Mouse (Mus musculus): ENCODE results near the gene Srrm4. TPM values are rescaled to one million over a fixed set of nuclear protein-coding genes. Genes with fewer than 3 reads are reported as not detected.

Srrm4 gene
- polyA plus RNA-seq, 1 experiment: 0.06 TPM

DNA sequence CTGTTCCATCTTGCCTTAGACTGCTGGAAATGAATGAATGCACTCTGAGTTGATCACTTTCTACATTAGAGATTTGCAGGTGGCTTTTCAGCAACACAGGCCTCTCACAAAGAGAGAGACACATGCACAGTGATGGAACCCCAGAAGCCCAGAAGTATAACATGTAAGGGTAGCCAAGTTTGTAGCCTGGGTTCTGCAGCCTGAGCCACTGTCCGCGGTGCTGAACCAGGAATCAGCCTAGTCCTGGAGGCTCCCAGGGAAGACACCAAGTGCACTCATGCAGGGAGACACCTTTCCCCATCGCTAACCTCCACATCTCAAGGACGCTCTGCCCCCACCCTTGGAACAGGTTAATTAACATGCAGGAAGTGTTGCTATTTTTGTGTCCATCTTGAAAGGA is 73.6 kb downstream of the Srrm4 start:
- no peak overlapping the region for H3ac ChIP-seq (ENCODE audit: control insufficient read depth, insufficient read length, low read depth)
- H3K4me3 ChIP-seq (ENCODE audit: insufficient read depth, poor library complexity, severe bottlenecking): no peak overlapping the region
- no peaks in the 10 kb centered on the region for H3K36me3 ChIP-seq (ENCODE audit: control insufficient read depth, insufficient read depth)
- TF ChIP-seq MYOD1 (IDR thresholded peaks at IDR 0.05; ENCODE audit: control insufficient read depth, insufficient read length, low read depth): no peak
- no peak for TF ChIP-seq MAX (IDR thresholded peaks at IDR 0.05)
- TF ChIP-seq CEBPB (IDR thresholded peaks at IDR 0.05; ENCODE audit: low read depth): no peak
- no peaks in the 10 kb centered on the region for H3K79me2 ChIP-seq (ENCODE audit: control insufficient read depth, insufficient read depth)
- no peaks in the 10 kb centered on the region for H3K27me3 ChIP-seq (ENCODE audit: control insufficient read depth, insufficient read depth, insufficient read length)
- H3K79me3 ChIP-seq (ENCODE audit: low read depth): no peaks in the 10 kb centered on the region

DNA sequence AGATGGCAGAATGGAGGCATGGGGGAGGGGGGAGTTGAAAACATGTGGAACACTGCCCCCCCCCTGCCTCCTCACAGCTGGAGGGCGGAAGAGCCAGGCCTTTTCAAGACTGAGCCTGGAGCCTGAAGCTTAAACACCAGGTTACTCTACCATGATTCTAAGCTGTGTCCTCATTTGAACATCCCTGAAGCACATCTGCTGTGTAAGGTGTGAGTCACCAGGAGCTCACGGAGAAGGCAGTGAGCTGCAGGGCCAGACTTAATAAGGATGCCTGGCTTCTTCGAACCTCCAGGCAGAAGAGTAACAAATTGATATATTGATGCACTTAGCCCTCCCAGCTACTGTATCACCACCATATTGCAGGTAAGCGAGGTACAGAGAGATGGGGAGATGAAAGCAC is 79.5 kb downstream of the Srrm4 start:
- no peak overlapping the region for H3ac ChIP-seq (ENCODE audit: control insufficient read depth, insufficient read length, low read depth)
- no peak for TF ChIP-seq USF1 (IDR thresholded peaks at IDR 0.05; ENCODE audit: low read depth)
- TF ChIP-seq CEBPB (IDR thresholded peaks at IDR 0.05; ENCODE audit: low read depth): no peak
- no peak for TF ChIP-seq MYOG (IDR thresholded peaks at IDR 0.05; ENCODE audit: control insufficient read depth, extremely low read depth, insufficient read length)
- TF ChIP-seq MYOD1 (IDR thresholded peaks at IDR 0.05; ENCODE audit: control insufficient read depth, insufficient read length, low read depth): no peak
- no peak for TF ChIP-seq FOSL1 (IDR thresholded peaks at IDR 0.05; ENCODE audit: insufficient read depth, low read length, poor library complexity, severe bottlenecking)
- TF ChIP-seq MAX (IDR thresholded peaks at IDR 0.05): no peak
- TF ChIP-seq CTCF (IDR thresholded peaks at IDR 0.05; ENCODE audit: control insufficient read depth, insufficient read depth, insufficient read length): no peak
- no peaks in the 10 kb centered on the region for H3K79me2 ChIP-seq (ENCODE audit: control insufficient read depth, insufficient read depth)
- no peaks in the 10 kb centered on the region for H3K27me3 ChIP-seq (ENCODE audit: control insufficient read depth, insufficient read depth, insufficient read length)
- H3K4me3 ChIP-seq (ENCODE audit: insufficient read depth, poor library complexity, severe bottlenecking): no peak overlapping the region
- H3K79me3 ChIP-seq (ENCODE audit: low read depth): no peaks in the 10 kb centered on the region
- H3K36me3 ChIP-seq (ENCODE audit: control insufficient read depth, insufficient read depth): no peaks in the 10 kb centered on the region

DNA sequence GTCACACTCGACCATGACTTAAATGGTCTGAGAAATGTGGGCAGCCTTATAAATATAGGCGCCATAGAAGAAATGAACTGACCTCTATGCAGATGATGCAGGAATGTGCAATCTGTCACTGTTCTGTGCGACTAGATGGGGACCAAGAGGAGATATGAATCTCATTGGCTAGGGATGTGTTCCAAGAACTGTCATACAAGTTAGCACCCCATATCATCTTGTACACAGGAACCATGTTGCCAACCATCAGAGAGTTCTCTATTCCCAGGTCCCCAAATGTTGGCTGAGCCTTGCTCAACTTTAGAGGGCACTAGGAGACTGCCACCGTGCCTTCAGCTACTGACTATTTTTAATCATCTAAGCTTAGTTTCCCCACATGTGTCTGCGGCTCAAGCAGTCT is 81.4 kb downstream of the Srrm4 start:
- Histone ChIP-seq H3K36me3 (ENCODE audit: control insufficient read depth, insufficient read depth) (no peaks in the 10 kb centered on the region), H3K4me3 (ENCODE audit: insufficient read depth, poor library complexity, severe bottlenecking) (no peak overlapping the region), H3K79me2 (ENCODE audit: control insufficient read depth, insufficient read depth) (no peaks in the 10 kb centered on the region), H3K27me3 (ENCODE audit: control insufficient read depth, insufficient read depth, insufficient read length) (no peaks in the 10 kb centered on the region), H3K79me3 (ENCODE audit: low read depth) (no peaks in the 10 kb centered on the region), H3ac (ENCODE audit: control insufficient read depth, insufficient read length, low read depth) (no peak overlapping the region)
- no peak for TF ChIP-seq MAX (IDR thresholded peaks at IDR 0.05)
- TF ChIP-seq FOSL1 (IDR thresholded peaks at IDR 0.05; ENCODE audit: insufficient read depth, low read length, poor library complexity, severe bottlenecking): no peak
- TF ChIP-seq CTCF (IDR thresholded peaks at IDR 0.05; ENCODE audit: control insufficient read depth, insufficient read depth, insufficient read length): no peak
- no peak for TF ChIP-seq MYOD1 (IDR thresholded peaks at IDR 0.05; ENCODE audit: control insufficient read depth, insufficient read length, low read depth)

DNA sequence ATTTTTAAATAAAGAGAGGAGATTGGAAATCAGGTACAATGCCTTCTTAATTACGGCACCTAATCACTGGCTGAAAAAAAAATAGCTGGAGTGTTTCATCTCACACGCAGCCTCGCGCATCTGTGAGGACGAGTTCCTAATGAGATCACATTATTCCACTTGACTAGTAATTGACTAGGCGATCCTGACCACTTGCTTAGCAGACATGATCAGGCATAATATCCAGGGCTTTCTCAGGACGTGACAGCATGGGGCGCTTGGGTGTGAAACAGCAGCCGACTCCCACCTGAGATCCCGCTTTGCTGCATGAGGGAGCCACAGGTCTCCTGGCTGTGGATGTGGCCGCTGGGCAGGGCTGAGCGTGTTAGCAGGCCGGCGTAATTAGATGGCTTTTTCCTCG is 90.3 kb downstream of the Srrm4 start:
- H3ac ChIP-seq (ENCODE audit: control insufficient read depth, insufficient read length, low read depth): no peak overlapping the region
- H3K79me2 ChIP-seq (ENCODE audit: control insufficient read depth, insufficient read depth): no peaks in the 10 kb centered on the region
- TF ChIP-seq MAX (IDR thresholded peaks at IDR 0.05) (no peak), MYOD1 (IDR thresholded peaks at IDR 0.05; ENCODE audit: control insufficient read depth, insufficient read length, low read depth) (no peak), CEBPB (IDR thresholded peaks at IDR 0.05; ENCODE audit: low read depth) (no peak), FOSL1 (IDR thresholded peaks at IDR 0.05; ENCODE audit: insufficient read depth, low read length, poor library complexity, severe bottlenecking) (no peak), USF1 (IDR thresholded peaks at IDR 0.05; ENCODE audit: low read depth) (no peak), MYOG (IDR thresholded peaks at IDR 0.05; ENCODE audit: control insufficient read depth, extremely low read depth, insufficient read length) (no peak), CTCF (IDR thresholded peaks at IDR 0.05; ENCODE audit: control insufficient read depth, insufficient read depth, insufficient read length) (no peak)
- H3K79me3 ChIP-seq (ENCODE audit: low read depth): no peaks in the 10 kb centered on the region
- H3K4me3 ChIP-seq (ENCODE audit: insufficient read depth, poor library complexity, severe bottlenecking): no peak overlapping the region
- H3K36me3 ChIP-seq (ENCODE audit: control insufficient read depth, insufficient read depth): no peaks in the 10 kb centered on the region
- H3K27me3 ChIP-seq (ENCODE audit: control insufficient read depth, insufficient read depth, insufficient read length): no peaks in the 10 kb centered on the region

DNA sequence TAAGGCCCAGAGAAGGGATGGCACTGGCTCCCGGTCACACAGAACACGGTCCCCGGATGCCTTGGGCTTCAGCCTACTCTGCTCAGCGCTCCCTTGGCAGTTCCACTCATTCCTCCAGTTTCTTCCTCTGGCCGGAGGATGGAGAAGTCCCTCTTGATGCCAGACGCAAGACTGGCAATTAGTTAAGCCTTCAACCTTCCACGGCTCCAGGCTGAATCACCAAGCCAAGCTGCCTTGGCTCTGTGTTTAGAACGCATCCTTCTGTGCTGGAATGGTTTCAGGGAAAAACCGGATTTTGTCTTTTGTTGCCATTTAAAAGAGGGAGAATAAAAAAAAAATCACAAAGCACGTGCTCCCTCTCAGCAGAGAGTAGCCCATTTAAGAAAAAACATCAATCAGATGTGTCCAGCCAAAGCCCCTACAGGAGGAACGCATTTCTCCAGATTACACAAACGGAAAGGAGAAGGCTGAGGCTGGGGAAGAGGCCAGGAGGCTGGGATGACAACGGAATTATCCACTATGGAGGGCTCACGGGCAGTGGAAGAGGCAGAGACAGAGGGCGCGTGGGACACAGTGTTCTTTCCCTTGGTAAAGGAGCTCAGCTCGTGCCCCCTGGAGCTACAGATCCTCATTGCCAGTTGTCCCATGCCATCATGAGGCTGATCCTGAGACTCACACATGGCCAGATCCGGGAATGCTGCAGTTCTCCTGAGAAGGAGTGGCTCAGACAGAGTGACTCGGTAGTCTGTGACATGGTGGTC is 92.6 kb downstream of the Srrm4 start:
- H3K79me3 ChIP-seq (ENCODE audit: low read depth): no peaks in the 10 kb centered on the region
- H3K27me3 ChIP-seq (ENCODE audit: control insufficient read depth, insufficient read depth, insufficient read length): peaks cover 8% of the 10 kb centered on the region
- no peak overlapping the region for H3ac ChIP-seq (ENCODE audit: control insufficient read depth, insufficient read length, low read depth)
- H3K79me2 ChIP-seq (ENCODE audit: control insufficient read depth, insufficient read depth): no peaks in the 10 kb centered on the region
- no peak for TF ChIP-seq MYOG (IDR thresholded peaks at IDR 0.05; ENCODE audit: control insufficient read depth, extremely low read depth, insufficient read length)
- no peak for TF ChIP-seq MAX (IDR thresholded peaks at IDR 0.05)
- TF ChIP-seq FOSL1 (IDR thresholded peaks at IDR 0.05; ENCODE audit: insufficient read depth, low read length, poor library complexity, severe bottlenecking): no peak
- no peak for TF ChIP-seq CEBPB (IDR thresholded peaks at IDR 0.05; ENCODE audit: low read depth)
- TF ChIP-seq CTCF (IDR thresholded peaks at IDR 0.05; ENCODE audit: control insufficient read depth, insufficient read depth, insufficient read length): no peak
- TF ChIP-seq USF1 (IDR thresholded peaks at IDR 0.05; ENCODE audit: low read depth): no peak
- TF ChIP-seq MYOD1 (IDR thresholded peaks at IDR 0.05; ENCODE audit: control insufficient read depth, insufficient read length, low read depth): no peak
- no peak overlapping the region for H3K4me3 ChIP-seq (ENCODE audit: insufficient read depth, poor library complexity, severe bottlenecking)
- no peaks in the 10 kb centered on the region for H3K36me3 ChIP-seq (ENCODE audit: control insufficient read depth, insufficient read depth)

DNA sequence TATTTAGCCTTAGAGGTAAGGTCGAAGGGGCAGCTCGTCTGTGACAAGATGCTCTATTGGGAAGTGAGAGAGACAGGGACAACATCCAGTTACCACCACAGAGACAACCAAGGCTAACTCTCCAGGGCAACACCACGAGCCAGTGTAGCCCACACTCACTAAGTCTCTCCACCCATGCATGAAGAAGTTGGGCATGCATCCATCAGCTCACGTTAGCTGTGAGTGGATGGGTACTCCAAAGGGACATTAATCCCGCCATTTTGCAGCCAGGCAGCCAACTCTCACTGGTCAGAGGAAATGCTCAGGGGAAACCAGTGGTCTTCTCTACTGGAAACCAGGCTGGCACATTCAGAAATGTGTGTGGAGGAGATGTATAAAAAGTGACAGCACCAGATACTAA is 93.8 kb downstream of the Srrm4 start:
- H3K79me3 ChIP-seq (ENCODE audit: low read depth): no peaks in the 10 kb centered on the region
- no peaks in the 10 kb centered on the region for H3K36me3 ChIP-seq (ENCODE audit: control insufficient read depth, insufficient read depth)
- H3K27me3 ChIP-seq (ENCODE audit: control insufficient read depth, insufficient read depth, insufficient read length): peaks cover 14% of the 10 kb centered on the region
- H3K79me2 ChIP-seq (ENCODE audit: control insufficient read depth, insufficient read depth): no peaks in the 10 kb centered on the region
- H3ac ChIP-seq (ENCODE audit: control insufficient read depth, insufficient read length, low read depth): no peak overlapping the region
- TF ChIP-seq MYOG (IDR thresholded peaks at IDR 0.05; ENCODE audit: control insufficient read depth, extremely low read depth, insufficient read length) (no peak), MAX (IDR thresholded peaks at IDR 0.05) (no peak), USF1 (IDR thresholded peaks at IDR 0.05; ENCODE audit: low read depth) (no peak), FOSL1 (IDR thresholded peaks at IDR 0.05; ENCODE audit: insufficient read depth, low read length, poor library complexity, severe bottlenecking) (no peak), CTCF (IDR thresholded peaks at IDR 0.05; ENCODE audit: control insufficient read depth, insufficient read depth, insufficient read length) (no peak)
- H3K4me3 ChIP-seq (ENCODE audit: insufficient read depth, poor library complexity, severe bottlenecking): no peak overlapping the region

All from C2C12 (cell line).